Mouse (Mus musculus) CD8-positive naive resting alpha-beta T cell, adult 2 months (primary cell): ENCODE results near the gene Arhgef28.

Experiments
- DNase-seq, 2 experiments: peaks; one replicate each; pipeline ENCODE4 v3.0.0; 2022; ENCODE audit warnings: low read depth in 2 of 2, low spot score in 2 of 2

Gene Arhgef28

DNA sequence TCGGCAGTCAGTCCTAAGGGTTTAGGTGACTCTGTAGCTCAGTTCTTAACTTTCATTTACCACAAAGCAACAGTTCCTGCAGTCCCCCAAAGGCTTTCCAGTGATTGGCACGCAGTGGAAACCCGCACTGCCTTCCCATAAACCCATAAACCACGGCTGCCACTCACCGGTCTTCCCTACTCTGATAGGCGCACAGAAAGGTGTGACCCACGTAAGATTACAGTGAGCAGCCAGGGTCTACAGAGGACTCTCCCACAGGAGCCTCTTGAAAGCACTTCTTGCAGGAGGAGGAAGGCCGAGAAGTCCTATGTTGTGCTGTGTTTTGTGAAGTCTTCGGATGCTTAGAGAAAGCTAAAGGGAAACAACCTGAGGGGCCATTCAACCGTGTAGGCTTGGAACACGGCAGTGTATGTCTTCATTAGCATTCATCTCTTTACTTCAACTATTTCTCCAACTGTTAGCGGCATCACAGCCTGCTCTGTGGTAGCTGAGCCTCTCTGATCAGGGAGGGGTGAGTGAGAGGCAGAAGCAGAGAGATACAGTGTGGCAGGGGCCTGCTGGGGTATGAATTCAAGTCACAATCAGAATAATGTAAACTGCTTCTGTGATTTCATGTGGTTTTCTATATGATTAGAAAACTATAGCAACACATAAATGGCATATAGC, 189.2 kb downstream of the Arhgef28 start:
- no peak for DNase-seq

DNA sequence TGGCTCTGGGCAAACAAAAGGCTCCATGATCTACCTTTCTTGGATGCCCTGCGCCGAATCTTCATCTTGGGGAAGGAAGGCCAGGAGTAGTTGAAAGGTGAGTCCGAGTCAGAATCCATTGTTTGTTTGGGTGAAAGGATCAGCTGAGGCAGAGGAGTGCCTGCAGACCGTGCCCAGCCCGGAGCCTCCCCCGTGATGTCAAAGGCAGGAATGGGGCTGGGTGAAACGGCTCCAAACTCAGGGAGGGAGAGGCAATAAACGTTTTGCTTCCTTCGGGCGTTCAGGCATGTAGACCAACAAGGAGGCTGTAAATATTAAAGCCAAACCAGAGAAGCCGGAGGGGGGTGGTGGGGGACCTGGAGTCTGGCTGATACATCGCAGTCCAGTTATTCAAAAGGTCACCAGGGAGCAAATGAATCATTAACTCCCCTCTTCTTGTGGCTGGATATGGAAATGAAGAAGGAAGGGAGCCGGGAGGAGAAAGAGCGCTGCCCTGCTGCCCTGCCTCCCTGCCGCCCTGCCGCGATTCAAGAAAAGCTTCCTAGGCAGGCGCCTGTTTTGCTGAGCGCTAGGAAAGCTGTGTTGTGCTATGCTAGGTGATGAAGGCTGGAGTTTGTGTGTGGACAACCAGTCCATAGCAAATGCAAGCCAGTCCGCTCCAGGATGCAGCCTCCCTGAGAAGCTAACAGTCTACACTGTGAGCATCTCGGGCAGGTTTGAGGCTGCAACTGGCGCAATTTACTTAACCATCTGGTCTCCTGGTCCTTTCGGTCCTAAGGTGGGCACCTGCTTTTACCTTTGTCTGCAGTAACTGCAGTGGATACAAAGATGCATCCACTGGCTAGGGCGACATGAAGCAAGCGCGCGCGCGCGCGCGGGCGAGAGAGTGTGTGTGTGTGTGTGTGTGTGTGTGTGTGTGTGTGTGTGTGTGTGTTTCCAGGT, 190.0 kb downstream of the Arhgef28 start:
- DNase-seq = no peak

DNA sequence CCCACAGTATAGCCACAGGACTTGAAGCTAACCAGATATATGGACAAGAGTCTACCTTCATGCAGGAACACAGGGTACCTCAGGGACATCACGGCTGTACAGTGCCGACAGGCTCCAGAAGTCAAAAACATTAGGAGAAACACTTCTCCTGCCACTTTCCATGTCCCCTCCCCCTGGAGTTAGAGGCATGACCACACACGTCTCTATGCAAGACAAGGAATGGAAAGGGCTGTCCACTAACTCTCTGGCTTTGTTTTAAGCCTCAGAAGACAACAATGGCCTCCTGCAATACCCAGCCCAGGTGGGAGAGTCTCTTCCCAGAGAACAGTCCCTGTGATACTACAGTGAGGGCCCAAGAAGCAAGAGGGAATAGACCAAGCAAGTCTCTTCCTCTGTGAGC, 191.3 kb downstream of the Arhgef28 start:
- DNase-seq = no peak

DNA sequence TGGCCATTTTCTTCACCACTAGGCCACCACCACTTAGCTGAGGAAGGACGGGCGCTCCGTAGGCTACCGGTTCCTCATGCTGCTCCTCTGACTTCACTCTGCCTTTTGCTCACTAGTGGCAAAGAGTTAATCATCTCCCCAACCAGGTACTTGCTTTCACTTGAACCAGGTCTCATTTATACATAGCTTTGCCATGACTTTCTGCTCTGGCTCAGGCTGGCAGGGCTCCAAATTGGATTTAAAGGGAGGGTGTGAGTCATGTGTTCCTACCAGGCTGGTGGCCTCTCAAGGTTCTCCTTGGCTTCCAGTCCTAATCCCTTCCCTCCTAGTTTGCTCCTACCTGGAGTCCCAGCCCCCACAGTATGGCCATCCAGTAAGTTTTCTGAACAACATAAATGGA, 192.5 kb downstream of the Arhgef28 start:
- DNase-seq = no peak

DNA sequence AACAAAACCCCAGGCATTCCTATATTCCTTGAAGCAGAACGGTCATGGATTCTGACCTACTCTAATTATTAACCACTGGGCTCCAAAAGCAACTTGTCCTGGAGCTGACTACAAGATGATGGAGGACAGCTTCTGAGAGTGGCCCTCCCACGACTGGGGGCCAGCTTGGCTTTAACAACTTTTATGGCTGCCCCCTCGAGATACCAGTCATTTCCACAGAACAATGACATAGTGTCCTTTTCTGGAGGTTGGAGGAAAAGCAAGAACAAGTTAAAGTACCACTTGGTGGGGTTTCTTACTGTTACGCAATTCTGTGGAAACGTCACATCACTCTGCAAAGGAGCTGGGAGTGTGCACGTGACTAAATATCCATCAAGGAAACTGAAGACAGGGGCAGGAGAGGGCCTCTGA, 194.3 kb downstream of the Arhgef28 start:
- DNase-seq = no peak

DNA sequence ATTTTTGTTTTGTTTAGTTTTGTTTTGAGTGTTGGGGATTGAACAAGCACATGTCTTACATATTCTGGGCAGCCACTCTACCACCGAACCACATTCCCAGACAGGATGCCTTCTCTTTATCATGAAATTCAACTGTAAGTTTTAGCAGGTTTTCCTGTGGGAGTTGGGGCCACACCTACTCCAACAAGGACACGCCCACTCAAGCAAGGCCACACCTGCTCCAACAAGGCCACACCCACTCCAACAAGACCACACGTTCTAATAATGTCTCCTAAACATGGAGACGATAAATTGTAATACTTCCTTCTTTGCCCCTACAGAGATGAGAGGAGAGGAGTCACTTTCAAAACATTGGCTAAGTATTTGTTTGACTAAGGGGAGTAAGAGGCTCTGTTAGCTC, 197.2 kb downstream of the Arhgef28 start:
- no peak for DNase-seq

DNA sequence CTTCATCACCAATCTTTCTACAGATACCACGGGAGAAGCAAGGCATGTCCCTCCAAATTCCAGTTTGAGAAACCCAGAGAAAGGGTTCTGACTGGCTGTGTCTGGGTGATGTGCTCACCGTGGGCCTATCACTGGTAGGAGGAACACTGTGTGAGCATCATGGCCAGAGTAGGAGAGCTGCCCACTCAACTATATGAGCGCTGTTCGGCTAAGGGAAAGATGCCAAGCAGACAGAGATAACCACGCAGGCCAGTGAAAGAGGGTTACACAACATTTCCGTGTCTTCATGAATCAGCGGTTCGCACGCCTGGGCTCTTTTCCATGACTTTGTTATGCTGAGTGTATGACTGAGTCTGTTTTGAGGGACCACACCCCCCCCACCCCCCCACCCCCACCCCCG, 197.7 kb downstream of the Arhgef28 start:
- DNase-seq = no peak

DNA sequence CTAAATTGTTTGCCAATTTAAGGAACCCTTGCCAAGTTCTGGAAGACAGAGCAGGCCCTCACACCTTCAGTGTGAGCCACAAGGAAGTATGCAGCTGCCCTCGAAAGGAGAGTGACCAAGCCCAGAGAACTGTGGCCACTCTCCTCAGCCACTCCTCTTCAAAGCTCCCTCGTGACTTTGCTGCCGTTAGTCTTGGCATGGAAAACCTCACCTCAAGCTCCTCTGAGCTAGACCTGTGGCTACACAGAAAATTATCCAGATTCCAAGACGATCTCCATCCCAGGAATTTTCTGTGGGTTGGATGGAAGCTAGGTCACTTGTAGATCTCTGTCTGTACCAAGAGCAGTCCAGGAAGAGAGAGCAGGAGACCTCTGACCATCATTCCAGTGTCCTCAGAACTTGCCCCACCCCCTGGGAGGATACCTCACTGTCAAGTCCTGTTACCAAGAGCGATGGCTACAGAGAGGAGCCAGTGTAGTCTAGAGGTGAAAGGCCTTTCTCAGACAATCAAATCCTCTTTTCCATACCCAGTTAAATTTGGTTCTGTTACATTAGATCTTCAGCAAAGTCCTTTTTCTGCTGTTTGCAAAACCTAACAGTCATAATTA, 200.5 kb downstream of the Arhgef28 start:
- no peak for DNase-seq

DNA sequence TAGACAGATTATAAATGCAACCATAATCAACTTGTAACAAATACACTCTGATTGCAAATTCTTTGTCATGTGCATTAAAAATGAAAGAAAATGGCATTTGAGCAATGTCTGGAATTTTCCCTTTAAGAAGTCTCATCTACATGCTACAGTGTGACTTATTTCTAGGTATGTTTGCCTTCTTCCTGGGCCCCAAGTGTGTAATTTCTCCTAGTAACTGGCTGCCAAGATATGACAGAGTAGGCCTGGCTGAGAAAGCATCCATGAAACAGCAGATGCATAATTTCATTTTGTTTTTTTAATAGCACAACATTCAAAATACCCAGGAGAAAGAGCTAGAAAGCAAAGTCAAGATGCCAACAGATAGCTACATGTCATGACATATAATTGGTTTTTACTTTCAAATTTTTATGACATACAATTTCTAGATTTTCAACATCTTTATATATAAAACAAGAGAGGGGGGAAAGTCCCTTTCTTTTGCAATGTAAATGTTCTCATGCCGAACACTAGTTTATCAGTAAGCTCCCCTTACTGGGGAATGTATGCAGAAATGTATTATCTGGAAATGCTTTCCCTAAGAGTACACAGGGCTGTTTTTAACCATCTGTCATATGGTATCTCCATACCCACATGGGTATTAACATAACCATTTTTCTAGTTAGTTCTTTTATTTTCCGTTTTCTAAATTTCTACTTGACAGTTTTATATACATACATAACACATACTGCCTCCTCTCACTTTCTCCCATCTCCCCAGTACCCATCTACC, 201.4 kb downstream of the Arhgef28 start:
- no peak for DNase-seq

DNA sequence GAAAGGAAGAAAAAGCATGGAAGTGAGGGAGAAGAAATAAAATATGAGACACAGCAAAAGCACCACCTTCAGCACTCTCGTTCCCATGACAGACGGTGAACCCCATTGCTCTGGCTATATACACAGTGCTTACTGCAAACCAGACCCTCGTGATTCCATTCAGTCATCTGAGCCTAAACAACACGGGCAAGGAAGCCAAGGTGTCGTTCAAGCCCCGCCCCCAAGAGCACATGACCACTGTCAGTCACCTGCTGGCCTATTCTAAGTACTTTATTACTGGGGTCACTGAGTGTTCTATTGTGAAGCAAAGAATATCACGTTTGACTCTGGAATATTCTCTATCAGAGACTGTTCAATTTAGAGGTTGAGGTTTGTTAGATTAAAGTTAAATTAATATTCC, 202.5 kb downstream of the Arhgef28 start:
- DNase-seq = no peak

DNA sequence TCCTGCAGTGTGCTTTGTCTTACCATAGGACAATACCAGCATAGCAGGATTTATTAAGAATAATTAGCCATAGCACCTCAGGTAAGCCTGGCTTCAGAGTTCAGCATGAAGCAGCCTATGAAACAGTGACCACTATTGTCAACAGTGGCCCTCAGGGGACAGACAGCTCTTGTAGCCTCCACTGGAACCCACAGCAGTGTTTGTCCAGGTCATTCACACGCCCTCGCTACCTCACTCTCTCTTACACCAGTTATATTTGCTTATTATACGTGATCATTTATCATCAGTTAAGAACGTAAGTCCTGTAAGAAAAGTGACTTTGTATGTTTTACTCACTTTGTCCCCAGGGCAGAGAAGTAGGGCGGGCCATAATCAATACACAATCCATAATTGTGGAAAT, 203.6 kb downstream of the Arhgef28 start:
- DNase-seq = no peak

DNA sequence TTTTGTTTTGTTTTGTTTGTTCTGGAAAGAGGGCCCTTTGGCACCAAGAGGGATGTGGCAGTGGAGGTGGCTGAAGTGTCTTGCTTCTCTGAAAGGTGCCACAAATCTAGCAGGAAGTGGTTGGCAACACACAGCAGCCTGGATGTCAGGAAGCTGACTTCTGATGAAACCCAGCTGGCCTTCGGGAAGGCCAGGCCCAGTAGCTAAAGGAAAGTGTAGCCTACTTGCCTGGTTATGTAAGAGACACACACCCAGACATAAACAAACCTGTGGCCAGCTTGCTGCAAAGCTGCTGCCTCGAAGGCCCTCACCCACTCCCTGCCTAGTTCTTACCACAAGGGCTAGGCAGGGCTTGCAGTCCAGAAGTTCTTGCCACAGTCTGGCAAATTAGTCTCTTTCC, 204.1 kb downstream of the Arhgef28 start:
- no peak for DNase-seq

DNA sequence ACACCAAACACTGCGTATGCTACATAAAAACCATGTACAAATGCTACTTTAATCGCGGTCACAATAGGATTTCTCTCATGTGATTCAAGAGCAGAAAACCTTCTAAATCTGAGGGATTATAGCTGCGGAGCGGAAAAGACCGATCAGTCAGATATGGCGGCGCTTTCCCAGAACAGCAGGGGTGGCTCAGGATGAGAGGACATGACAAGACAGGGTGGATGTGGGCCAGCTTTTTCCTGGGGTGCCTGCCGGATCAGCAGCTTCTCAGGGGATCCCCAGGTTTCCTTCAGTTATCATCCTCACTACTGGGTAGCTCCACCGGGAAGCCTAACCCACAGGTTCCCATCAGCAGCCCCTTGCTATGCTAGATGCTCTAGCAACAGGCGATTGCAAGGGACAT, 204.5 kb downstream of the Arhgef28 start:
- no peak for DNase-seq

DNA sequence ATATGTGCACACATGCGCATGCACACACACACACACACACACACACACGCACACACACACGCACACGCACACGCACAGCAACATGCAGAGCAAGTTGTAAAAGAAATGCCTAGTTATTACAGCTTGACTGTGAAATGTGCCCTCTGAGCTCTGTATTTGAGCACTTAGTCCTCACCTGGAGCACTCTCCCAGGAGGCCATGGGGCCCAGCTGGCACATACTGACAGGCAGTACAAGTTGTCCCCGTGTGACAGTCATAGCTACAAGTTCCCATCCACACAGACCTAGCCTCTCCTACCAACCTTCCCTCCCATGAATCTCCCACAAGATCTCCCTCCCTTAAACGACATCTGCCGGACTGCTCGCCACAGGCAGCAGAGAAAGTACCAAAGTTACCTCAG, 205.4 kb downstream of the Arhgef28 start:
- DNase-seq = no peak

DNA sequence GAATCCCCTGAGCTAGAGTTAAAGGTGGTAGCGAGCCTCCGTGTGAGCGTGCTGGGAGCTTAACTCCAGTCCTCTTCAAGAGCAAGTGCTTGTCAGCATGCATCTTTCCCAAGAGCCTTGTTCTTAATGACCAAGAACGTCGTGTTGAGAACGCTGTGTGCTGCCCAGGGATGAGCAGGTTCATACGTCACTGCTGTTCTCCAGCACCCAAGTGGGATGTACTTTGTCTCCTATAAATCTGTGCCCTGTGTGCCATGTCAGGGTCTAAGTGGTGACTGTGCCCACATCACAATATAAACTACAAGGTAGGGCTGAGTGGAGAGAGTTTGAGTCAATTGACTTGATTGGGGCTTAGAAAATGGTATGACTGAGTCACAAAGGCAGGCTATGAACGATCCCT, 207.1 kb downstream of the Arhgef28 start:
- DNase-seq = no peak

DNA sequence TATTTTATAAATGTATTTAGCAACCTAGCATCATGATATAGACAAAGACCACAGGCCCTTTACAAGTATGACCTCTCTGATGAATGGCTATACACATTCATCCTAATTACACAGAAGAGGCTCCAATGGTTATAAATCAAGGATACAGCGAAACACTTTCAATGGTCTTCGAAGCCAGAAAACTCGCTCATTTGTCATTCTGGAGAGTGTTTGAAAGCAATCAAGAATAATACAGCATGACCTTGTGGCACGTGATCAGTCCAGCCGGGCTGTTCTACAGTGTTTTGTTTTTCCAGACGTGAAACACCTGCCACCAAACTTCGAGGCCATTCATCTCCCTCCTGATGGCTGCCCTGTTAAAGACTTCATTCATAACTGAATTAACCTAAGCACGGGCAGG, 207.7 kb downstream of the Arhgef28 start:
- no peak for DNase-seq

DNA sequence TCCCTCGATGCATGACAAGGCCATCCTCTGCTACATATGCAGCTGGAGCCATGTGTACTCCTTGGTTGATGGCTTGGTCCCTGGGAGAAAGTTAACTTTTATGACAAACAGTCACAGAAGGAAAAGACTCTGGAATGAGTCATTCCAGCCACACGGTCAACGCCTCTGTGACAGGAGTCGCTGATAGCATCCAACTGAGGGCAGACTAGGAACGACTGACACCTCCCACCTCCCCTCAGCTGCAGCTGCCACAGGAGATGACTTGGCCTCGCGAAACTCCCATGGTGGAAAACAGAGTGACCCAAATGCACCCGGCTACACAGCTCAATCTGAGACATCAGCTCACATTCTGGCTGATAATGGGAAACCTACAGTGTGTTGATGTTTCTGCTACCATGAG, 215.3 kb downstream of the Arhgef28 start:
- no peak for DNase-seq

DNA sequence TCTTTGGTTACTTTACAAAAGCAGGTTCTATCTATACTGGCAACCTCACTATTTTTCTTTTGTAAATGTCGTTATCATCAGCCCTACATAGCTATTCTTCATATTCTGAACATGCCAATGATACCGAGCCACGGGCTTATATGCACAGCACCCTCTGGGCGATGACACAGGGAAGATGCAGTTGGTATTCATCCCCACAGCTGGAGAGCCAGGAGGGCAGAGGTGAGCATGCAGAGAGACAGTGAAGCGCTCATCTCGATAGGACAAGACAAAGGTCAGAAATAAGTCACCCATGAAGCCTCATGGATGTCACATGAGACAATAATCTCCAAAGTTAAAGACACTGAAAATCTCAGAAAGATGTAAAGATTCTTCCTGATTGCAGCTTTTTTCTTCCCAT, 217.4 kb downstream of the Arhgef28 start:
- DNase-seq = no peak

DNA sequence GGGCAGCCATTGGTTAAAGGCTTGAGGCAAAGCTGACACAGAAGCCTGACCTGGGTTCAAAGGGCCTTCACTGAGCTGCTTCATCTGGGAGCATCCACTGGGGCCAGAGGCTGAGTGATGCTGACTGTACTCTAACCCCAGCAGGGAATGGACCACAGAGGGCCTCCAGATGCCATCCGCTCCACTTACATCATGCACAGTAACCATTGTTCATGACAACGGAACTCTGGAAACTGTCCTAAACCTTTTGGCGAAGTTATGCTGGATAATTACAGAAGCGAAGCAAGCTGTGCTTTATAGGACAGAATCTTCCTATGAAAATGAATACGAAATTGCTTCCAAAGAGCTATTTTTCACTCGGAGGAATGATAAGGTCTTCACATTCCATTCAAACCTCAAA, 219.5 kb downstream of the Arhgef28 start:
- DNase-seq = no peak

DNA sequence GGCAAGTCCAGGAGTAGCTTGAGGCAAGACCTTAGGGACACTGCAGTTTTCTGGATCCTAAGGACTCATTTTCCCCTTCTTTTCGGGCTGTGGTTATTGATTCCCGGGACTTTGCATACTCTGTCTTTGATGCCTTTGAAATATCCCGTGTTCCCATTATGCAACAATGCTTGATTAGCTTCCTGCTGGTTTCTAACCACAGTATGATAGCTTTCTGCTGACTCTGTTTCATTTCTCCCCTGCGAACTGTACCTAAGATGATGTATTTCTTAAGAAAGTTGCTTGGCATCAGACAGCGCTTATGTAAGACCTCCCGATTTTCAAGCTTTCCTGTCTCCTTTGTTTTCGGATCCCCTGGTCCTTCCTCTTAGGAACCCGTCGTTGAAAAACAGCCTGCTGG, 229.1 kb downstream of the Arhgef28 start:
- DNase-seq = no peak

DNA sequence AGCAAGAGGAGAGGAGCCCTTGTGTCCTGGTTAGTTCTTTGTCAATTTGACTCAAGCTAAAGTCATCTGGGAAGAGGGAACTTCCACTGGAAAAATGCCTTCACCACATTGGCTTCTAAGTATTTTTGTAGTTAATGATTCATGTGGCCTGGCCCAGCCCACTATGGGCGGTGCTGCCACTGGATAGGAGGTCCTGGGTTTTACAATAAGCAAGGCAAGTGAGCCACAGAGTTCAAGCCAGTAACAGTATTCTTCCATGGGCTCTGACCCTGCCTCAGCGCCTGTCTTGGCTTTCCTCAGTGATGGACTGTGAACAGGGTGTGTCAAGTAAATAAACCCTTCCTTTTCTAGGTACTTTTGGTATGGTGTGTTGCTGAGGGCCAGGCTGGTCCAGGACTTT, 229.6 kb downstream of the Arhgef28 start:
- DNase-seq = no peak
